Mouse (Mus musculus): ENCODE data around the gene Med6. TPM values are rescaled to one million over a fixed set of nuclear protein-coding genes. Genes with fewer than 3 reads are reported as not detected.

Gene Med6
- polyA plus RNA-seq, 1 experiment from 2014 or later: 55.5 TPM

Other genes with a start within 250 kb of the Med6 start
- gene Gm4787, start 215.5 kb downstream of the Med6 start, polyA plus RNA-seq (2015; fragmentation: Nextera tagmentation; extraction: Ambion mirVana): 0.14 and 0.15 TPM in 2 replicates
- gene Adam4, start 173.1 kb downstream of the Med6 start, polyA plus RNA-seq (2015; fragmentation: Nextera tagmentation; extraction: Ambion mirVana): 0.37 and 0.59 TPM in 2 replicates
- gene Cox16, start 109.9 kb downstream of the Med6 start, polyA plus RNA-seq (2015; fragmentation: Nextera tagmentation; extraction: Ambion mirVana): 132 and 153 TPM in 2 replicates
- gene Gm20498, start 62.1 kb downstream of the Med6 start, polyA plus RNA-seq (2015; fragmentation: Nextera tagmentation; extraction: Ambion mirVana): 25.4 and 27.8 TPM in 2 replicates
- gene Synj2bp, start 62.1 kb downstream of the Med6 start, polyA plus RNA-seq (2015; fragmentation: Nextera tagmentation; extraction: Ambion mirVana): 36.8 and 37.0 TPM in 2 replicates
- 0.17 and 0.22 TPM in 2 replicates for gene Adam21, start 26.5 kb downstream of the Med6 start, polyA plus RNA-seq (2015; fragmentation: Nextera tagmentation; extraction: Ambion mirVana)
- gene Ttc9, start 36.2 kb upstream of the Med6 start, polyA plus RNA-seq (2015; fragmentation: Nextera tagmentation; extraction: Ambion mirVana): 6.8 and 7.6 TPM in 2 replicates
- 1.7 and 1.8 TPM in 2 replicates for gene Map3k9, start 186.2 kb upstream of the Med6 start, polyA plus RNA-seq (2015; fragmentation: Nextera tagmentation; extraction: Ambion mirVana)

Measured in stomach, embryonic 16.5 days (tissue).